Mouse (Mus musculus) ES-Bruce4 (cell line): ENCODE results near the gene Mast4.

ENCODE experiments used
- CTCF ChIP-seq: IDR thresholded peaks from one replicate; pipeline ENCODE4 v1.8.1; 2011; ENCODE audit warnings: low read depth, low read length
- POLR2A ChIP-seq: IDR thresholded peaks from one replicate; pipeline ENCODE4 v1.8.1; 2011; ENCODE audit warnings: low read length; ENCODE audit not compliant: insufficient read depth

- no peak for TF ChIP-seq CTCF
- TF ChIP-seq POLR2A, result no peak
Observed at GRCm38 (mm10) chr13:103018481-103018880, 315.8 kb downstream of the Mast4 start.
